ENCODE assay signal across 27 mouse cellular contexts in the genomic region with DNA sequence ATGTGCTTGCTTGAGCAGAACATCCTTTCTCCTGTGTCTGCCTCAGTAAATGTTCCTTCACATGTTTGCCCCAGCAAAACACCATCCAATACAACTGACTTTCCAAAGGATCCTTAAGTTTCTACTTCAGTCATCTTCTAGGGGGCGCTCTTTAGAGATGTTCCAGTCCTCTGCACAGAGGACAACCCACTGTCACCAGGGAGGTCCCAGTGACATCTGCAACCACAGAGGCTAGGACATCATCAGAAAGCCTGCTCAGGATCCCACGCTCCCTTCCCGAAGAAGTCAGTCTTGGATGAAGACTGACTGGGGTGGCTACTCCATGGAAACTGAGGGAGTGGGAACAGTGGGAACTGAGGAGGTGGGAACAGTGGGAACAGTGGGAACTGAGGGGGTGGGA. TPM values are rescaled to one million over a fixed set of nuclear protein-coding genes. Genes with fewer than 3 reads are reported as not detected.
DNase-seq lines count a peak whose midpoint lies in the region; ATAC-seq and TF ChIP-seq lines count a peak whose summit lies in the region.
"Had no signal": no experiment of that assay in that cellular context is flagged by ENCODE, and none has a peak within 500 bp of the region (broad histone marks: within the 10 kb centered on the region; RNA-seq: fewer than 3 reads in every experiment).

No protein-coding gene starts in this region.

- no peaks in the 10 kb centered on the region for H3K36me3 ChIP-seq in lung, embryonic 14.5 days (ENCODE audit: insufficient read depth)
- H3K36me3 ChIP-seq in lung, postnatal 0 days (ENCODE audit: insufficient read depth, low read length) = no peaks in the 10 kb centered on the region
- H3K36me3 ChIP-seq: embryonic facial prominence, embryonic 10.5 days; heart, embryonic 15.5 days; hindbrain, embryonic 13.5 days had no signal

- H3K4me2 ChIP-seq in lung, embryonic 14.5 days = no peak overlapping the region
- no peak overlapping the region for H3K4me2 ChIP-seq in lung, postnatal 0 days (replicated peaks; ENCODE audit: low read depth, low read length)
- H3K4me2 ChIP-seq: forebrain, embryonic 13.5 days; heart, embryonic 11.5 days; heart, embryonic 15.5 days; hindbrain, embryonic 13.5 days had no signal

- no peak overlapping the region for H3K27ac ChIP-seq in gastrocnemius, adult 2 months
- H3K27ac ChIP-seq in lung, embryonic 14.5 days (ENCODE audit: low read depth) = no peak overlapping the region
- H3K27ac ChIP-seq in lung, postnatal 0 days (ENCODE audit: low read length) = no peak overlapping the region
- H3K27ac ChIP-seq: embryonic facial prominence, embryonic 10.5 days; forebrain, embryonic 13.5 days; heart, embryonic 15.5 days; hindbrain, embryonic 13.5 days; hindbrain, postnatal 0 days had no signal

- 0 out of 2 replicates have a peak, but pooled peaks cover 11% of the 10 kb centered on the region for H3K27me3 ChIP-seq in lung, embryonic 14.5 days (ENCODE audit: insufficient read depth, low read length)
- peaks cover 10% of the 10 kb centered on the region; the same call in 1 of the 2 replicates for H3K27me3 ChIP-seq in lung, postnatal 0 days (replicated peaks; ENCODE audit: insufficient read depth, low read length)

- H3K9ac ChIP-seq in lung, embryonic 14.5 days = no peak overlapping the region
- no peak overlapping the region for H3K9ac ChIP-seq in lung, postnatal 0 days (replicated peaks; ENCODE audit: low read depth)
- H3K9ac ChIP-seq: forebrain, embryonic 13.5 days; forebrain, postnatal 0 days; heart, embryonic 15.5 days; hindbrain, embryonic 13.5 days had no signal

- 69% methylated on average over 3 of the region's 3 CpGs for WGBS in lung, embryonic 14.5 days
- 75% methylated on average over 3 of the region's 3 CpGs for WGBS in lung, postnatal 0 days

- H3K9me3 ChIP-seq in lung, embryonic 14.5 days (ENCODE audit: low read depth, low read length) = no peaks in the 10 kb centered on the region
- H3K9me3 ChIP-seq in lung, postnatal 0 days (ENCODE audit: low read length) = no peaks in the 10 kb centered on the region
- H3K9me3 ChIP-seq: embryonic facial prominence, embryonic 10.5 days; forebrain, embryonic 13.5 days; heart, embryonic 15.5 days; hindbrain, embryonic 13.5 days had no signal

- ATAC-seq in lung, embryonic 14.5 days (ENCODE audit: insufficient read depth) = no peak
- no peak for ATAC-seq in lung, postnatal 0 days
- ATAC-seq: activated CD4-positive, CD25-positive, alpha-beta regulatory T cell, adult 4 months; forebrain, embryonic 13.5 days; forebrain, postnatal 0 days; hindbrain, postnatal 0 days had no signal

- intact Hi-C loops in gastrocnemius, adult 2 months (cut with DNase I) = no loop called here
- intact Hi-C loops in gastrocnemius, postnatal 14 days (cut with DNase I; ENCODE audit: low total_unique reads) = no loop called here

- no peak for DNase-seq in gastrocnemius, adult 2 months
- DNase-seq in gastrocnemius, postnatal 14 days = no peak
- no peak for DNase-seq in lung, embryonic 14.5 days
- no peak for DNase-seq in lung, postnatal 0 days (ENCODE audit: low spot score)
- DNase-seq in A20 (ENCODE audit: low read depth, low spot score) (peak; percentile 20), R1 (ENCODE audit: low read depth, low spot score) (peak; percentile 52)
- DNase-seq in heart, adult 9 months (ENCODE audit: low spot score in 2 of 2) = no peak
- no peak for DNase-seq in urinary bladder, postnatal 36 days (ENCODE audit: low spot score in 2 of 2)
- DNase-seq: adrenal gland, postnatal 14 days; cerebellum, adult 11-12 months; cerebellum, adult 9-11 months; forebrain, postnatal 0 days; heart, adult 18-20 months; heart, postnatal 14 days had no signal

- 0 out of 2 replicates have a peak, but pooled peaks have one; percentile 1 for TF ChIP-seq CTCF in gastrocnemius, adult 2 months (IDR thresholded peaks at IDR 0.05)
- 0 out of 2 replicates have a peak, but pooled peaks have one; percentile 7 for TF ChIP-seq CTCF in lung, embryonic 14.5 days (IDR thresholded peaks at IDR 0.05; ENCODE audit: low read depth)
- TF ChIP-seq CTCF in lung, postnatal 0 days (IDR thresholded peaks at IDR 0.05) = no peak

- no peaks in the 10 kb centered on the region for H3K4me1 ChIP-seq in lung, embryonic 14.5 days (ENCODE audit: insufficient read depth)
- H3K4me1 ChIP-seq in lung, postnatal 0 days (ENCODE audit: insufficient read depth, low read depth, low read length) = no peaks in the 10 kb centered on the region
- H3K4me1 ChIP-seq: embryonic facial prominence, embryonic 10.5 days; forebrain, embryonic 13.5 days; heart, embryonic 15.5 days; hindbrain, embryonic 13.5 days had no signal

- TF ChIP-seq EP300 in lung, postnatal 0 days (IDR thresholded peaks at IDR 0.05) = no peak

- no peak overlapping the region for H3K4me3 ChIP-seq in gastrocnemius, adult 2 months
- H3K4me3 ChIP-seq in lung, embryonic 14.5 days (ENCODE audit: low read depth, low read length) = no peak overlapping the region
- no peak overlapping the region for H3K4me3 ChIP-seq in lung, postnatal 0 days (ENCODE audit: low read depth, low read length)
- H3K4me3 ChIP-seq: embryonic facial prominence, embryonic 10.5 days; forebrain, embryonic 13.5 days; heart, embryonic 15.5 days; hindbrain, embryonic 13.5 days had no signal

RNA-seq across cellular contexts. Expression of a gene that starts 14.3 kb away (rescaled TPM):
- total RNA-seq in gastrocnemius, adult 2 months (2021) = not detected
- not detected for total RNA-seq in gastrocnemius, postnatal 14 days (2021)
- polyA plus RNA-seq in lung, embryonic 14.5 days (2014; fragmentation: Nextera tagmentation; extraction: Ambion mirVana) = not detected in 2 replicates
- not detected in 2 replicates for polyA plus RNA-seq in lung, postnatal 0 days (2015; fragmentation: Nextera tagmentation; extraction: Ambion mirVana)
- total RNA-seq: adrenal gland, adult 18-20 months; adrenal gland, postnatal 14 days; forebrain, postnatal 0 days; gastrocnemius, adult 8-10 months; gastrocnemius, postnatal 4 days; heart, adult 18-20 months; heart, postnatal 14 days; hematopoietic stem cell, adult 5-6 weeks; hindbrain, postnatal 0 days had no signal
- polyA plus RNA-seq: activated CD4-positive, CD25-positive, alpha-beta regulatory T cell, adult 4 months; embryonic facial prominence, embryonic 10.5 days; embryonic facial prominence, embryonic 14.5 days; forebrain, embryonic 13.5 days; forebrain, postnatal 0 days; heart, embryonic 11.5 days; heart, embryonic 15.5 days; hindbrain, embryonic 13.5 days; hindbrain, postnatal 0 days; intestine, embryonic 14.5 days had no signal

RNA-seq across cellular contexts. Expression of a gene that starts 18.4 kb away (rescaled TPM):
- total RNA-seq in gastrocnemius, adult 2 months (2021) = not detected
- not detected for total RNA-seq in gastrocnemius, postnatal 14 days (2021)
- polyA plus RNA-seq in lung, embryonic 14.5 days (2014; fragmentation: Nextera tagmentation; extraction: Ambion mirVana) = 0.11 TPM in 1 of 2 replicates, not detected in the other
- polyA plus RNA-seq in lung, postnatal 0 days (2015; fragmentation: Nextera tagmentation; extraction: Ambion mirVana) = not detected in 2 replicates
- total RNA-seq: adrenal gland, adult 18-20 months; adrenal gland, postnatal 14 days; forebrain, postnatal 0 days; gastrocnemius, adult 8-10 months; gastrocnemius, postnatal 4 days; heart, adult 18-20 months; heart, postnatal 14 days; hindbrain, postnatal 0 days had no signal
- polyA plus RNA-seq: activated CD4-positive, CD25-positive, alpha-beta regulatory T cell, adult 4 months; embryonic facial prominence, embryonic 10.5 days; heart, embryonic 11.5 days; heart, embryonic 15.5 days; intestine, embryonic 14.5 days had no signal

RNA-seq across cellular contexts. Expression of a gene that starts 29.0 kb away (rescaled TPM):
- total RNA-seq in gastrocnemius, adult 2 months (2021) = 1 to 10 TPM; 6.1 to 8.2 TPM
- total RNA-seq in gastrocnemius, postnatal 14 days (2021) = 10 to 100 TPM; 14.2 to 16.2 TPM
- polyA plus RNA-seq in lung, embryonic 14.5 days (2014; fragmentation: Nextera tagmentation; extraction: Ambion mirVana) = 142 and 146 TPM in 2 replicates
- polyA plus RNA-seq in lung, postnatal 0 days (2015; fragmentation: Nextera tagmentation; extraction: Ambion mirVana) = 45.2 and 51.3 TPM in 2 replicates

RNA-seq across cellular contexts. Expression of a gene that starts 29.1 kb away (rescaled TPM):
- total RNA-seq in gastrocnemius, adult 2 months (2021) = not detected
- total RNA-seq in gastrocnemius, postnatal 14 days (2021) = under 1 TPM; 0.21 to 0.33 TPM
- polyA plus RNA-seq in lung, embryonic 14.5 days (2014; fragmentation: Nextera tagmentation; extraction: Ambion mirVana) = 0.96 and 1.5 TPM in 2 replicates
- 0.77 and 1.0 TPM in 2 replicates for polyA plus RNA-seq in lung, postnatal 0 days (2015; fragmentation: Nextera tagmentation; extraction: Ambion mirVana)
- total RNA-seq: gastrocnemius, adult 8-10 months; hematopoietic stem cell, adult 5-6 weeks had no signal

RNA-seq across cellular contexts. Expression of a gene that starts 31.2 kb away (rescaled TPM):
- total RNA-seq in gastrocnemius, adult 2 months (2021) = 1 to 10 TPM in 1 of 2 experiments, under 1 TPM in 1; 0.59 to 2.2 TPM
- total RNA-seq in gastrocnemius, postnatal 14 days (2021) = 1 to 10 TPM; 4.2 to 5.6 TPM
- 1.8 TPM in 2 replicates for polyA plus RNA-seq in lung, embryonic 14.5 days (2014; fragmentation: Nextera tagmentation; extraction: Ambion mirVana)
- polyA plus RNA-seq in lung, postnatal 0 days (2015; fragmentation: Nextera tagmentation; extraction: Ambion mirVana) = 2.1 and 2.5 TPM in 2 replicates

Comparison
In these comparisons a context has a peak if more than half of its experiments do, and no peak if none do; other contexts are left out.
1. DNase-seq: peak in A20 (single experiment) and R1 (single experiment); none in gastrocnemius, adult 2 months (single experiment), gastrocnemius, postnatal 14 days (single experiment), lung, embryonic 14.5 days (single experiment), lung, postnatal 0 days (single experiment), heart, adult 9 months (0 of 2) and urinary bladder, postnatal 36 days (0 of 2).